Mouse (Mus musculus): ENCODE measurements around the gene Sidt1. TPM values are rescaled to one million over a fixed set of nuclear protein-coding genes. Genes with fewer than 3 reads are reported as not detected.

The Sidt1 gene
- polyA plus RNA-seq, 1 experiment from 2014 or later: 12.3 TPM

- under 1% methylated on average over 59 of the region's 60 CpGs for WGBS
- Histone ChIP-seq H3K36me3 (replicated peaks) (no peaks in the 10 kb centered on the region), H3K27ac (peak overlapping the region; percentile 39; the same call in 1 of the 2 replicates), H3K4me1 (peaks cover 21% of the 10 kb centered on the region), H3K4me2 (peak overlapping the region; percentile 94), H3K4me3 (peak overlapping the region; percentile 64), H3K9ac (peak overlapping the region; percentile 67), H3K9me3 (no peaks in the 10 kb centered on the region), H3K27me3 (replicated peaks) (peaks cover 8% of the 10 kb centered on the region)
- peak; percentile 84 for ATAC-seq (replicated peaks)
Measured at GRCm38 (mm10) chr16:44331995-44332860, 768 bp downstream of the Sidt1 start.

- 11% methylated on average over 6 of the region's 6 CpGs for WGBS
- ATAC-seq (replicated peaks): no peak; the same call in 1 of the 2 replicates
- 0 out of 2 replicates have a peak overlapping the region, but pooled peaks have one; percentile 39 for H3K27ac ChIP-seq
Measured at GRCm38 (mm10) chr16:44331671-44331994, 1.4 kb downstream of the Sidt1 start.

DNA sequence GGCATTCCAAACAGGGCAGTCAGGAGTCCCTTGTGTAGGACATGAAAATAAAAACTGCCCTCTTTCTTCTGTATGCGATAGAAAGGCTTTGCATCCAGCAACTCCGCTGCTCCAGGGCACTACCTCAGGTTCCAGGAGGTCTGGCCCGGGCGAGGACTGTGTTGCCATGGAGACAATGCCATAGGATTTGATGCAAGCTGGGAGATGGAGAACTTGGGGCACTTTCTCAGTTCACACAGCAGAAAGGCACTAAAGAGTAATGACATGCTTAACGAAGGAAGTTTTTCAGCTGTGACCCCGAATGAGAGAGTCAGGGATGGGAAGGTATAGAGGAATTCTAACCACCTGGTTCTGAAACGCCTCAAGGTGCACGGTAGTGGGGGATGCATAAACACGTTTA lies 1.8 kb downstream of the Sidt1 start:
- Histone ChIP-seq H3K4me1 (peaks cover 21% of the 10 kb centered on the region), H3K36me3 (replicated peaks) (no peaks in the 10 kb centered on the region), H3K27ac (no peak overlapping the region), H3K9ac (no peak overlapping the region), H3K4me3 (no peak overlapping the region), H3K9me3 (no peaks in the 10 kb centered on the region), H3K27me3 (replicated peaks) (peaks cover 8% of the 10 kb centered on the region), H3K4me2 (peak overlapping the region; percentile 94)
- 16% methylated on average over 9 of the region's 9 CpGs for WGBS
- ATAC-seq (replicated peaks): peak; percentile 79

More at GRCm38 (mm10) chr16:44331671-44331994, 1.4 kb downstream of the Sidt1 start:
- Histone ChIP-seq H3K27me3 (replicated peaks) (peaks cover 8% of the 10 kb centered on the region), H3K4me1 (peaks cover 21% of the 10 kb centered on the region), H3K4me3 (peak overlapping the region; percentile 64), H3K4me2 (peak overlapping the region; percentile 94), H3K36me3 (replicated peaks) (no peaks in the 10 kb centered on the region), H3K9ac (peak overlapping the region; percentile 67), H3K9me3 (no peaks in the 10 kb centered on the region)

DNA sequence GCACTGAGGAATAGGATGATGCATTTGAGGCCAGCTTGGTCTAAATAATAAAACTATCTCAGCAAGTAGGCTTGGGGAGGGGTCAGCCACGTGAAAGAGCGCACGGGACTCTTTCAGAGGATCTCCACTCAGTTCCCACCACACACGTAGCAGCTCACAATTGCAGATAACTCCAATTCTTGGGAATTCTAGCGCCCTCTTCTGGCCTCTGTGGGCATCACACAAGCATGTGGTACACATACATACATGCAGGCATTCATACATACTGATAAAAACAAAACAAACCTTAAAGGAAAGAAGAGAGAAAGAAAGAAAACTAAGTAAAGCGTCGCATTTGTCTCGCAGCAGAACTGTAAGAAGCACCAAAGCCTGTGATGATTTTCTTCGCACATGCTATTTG lies 2.3 kb downstream of the Sidt1 start:
- Histone ChIP-seq H3K4me3 (no peak overlapping the region), H3K4me1 (peaks cover 21% of the 10 kb centered on the region), H3K9me3 (no peaks in the 10 kb centered on the region), H3K9ac (no peak overlapping the region), H3K36me3 (replicated peaks) (no peaks in the 10 kb centered on the region), H3K4me2 (peak overlapping the region; percentile 94; the same call in 1 of the 2 replicates), H3K27me3 (replicated peaks) (peaks cover 8% of the 10 kb centered on the region), H3K27ac (no peak overlapping the region)
- no peak for ATAC-seq (replicated peaks)
- 76% methylated on average over 9 of the region's 9 CpGs for WGBS

DNA sequence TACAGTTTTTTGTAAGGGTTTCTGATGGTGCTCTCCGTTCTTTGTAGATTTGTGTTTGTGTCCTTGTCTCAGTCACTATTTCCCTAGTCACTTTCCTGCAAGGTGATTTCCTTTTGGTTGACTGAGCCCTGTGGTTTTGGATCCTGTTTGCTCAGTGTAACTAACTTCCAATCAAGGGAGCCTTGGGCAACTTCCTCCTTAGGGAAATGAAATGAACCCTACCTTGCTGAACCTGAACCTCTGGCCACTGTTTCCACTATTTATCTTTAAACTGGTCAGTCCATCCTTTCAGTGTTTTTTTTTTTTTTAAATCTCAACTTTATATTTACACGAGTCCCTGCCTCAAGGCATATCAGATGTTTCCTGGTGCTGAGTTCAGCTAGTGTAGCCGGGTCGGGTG lies 4.4 kb downstream of the Sidt1 start:
- Histone ChIP-seq H3K4me3 (no peak overlapping the region), H3K9me3 (no peaks in the 10 kb centered on the region), H3K9ac (no peak overlapping the region), H3K4me1 (peaks cover 21% of the 10 kb centered on the region), H3K36me3 (replicated peaks) (no peaks in the 10 kb centered on the region), H3K4me2 (no peak overlapping the region), H3K27me3 (replicated peaks) (peaks cover 4% of the 10 kb centered on the region; the same call in 1 of the 2 replicates), H3K27ac (no peak overlapping the region)
- no peak for ATAC-seq (replicated peaks)
- WGBS: 77% methylated on average over 4 of the region's 4 CpGs

GRCm38 (mm10) chr16:44320232-44320631 lies 12.8 kb downstream of the Sidt1 start:
- H3K4me1 ChIP-seq: no peaks in the 10 kb centered on the region
- WGBS: 60% methylated on average over 3 of the region's 3 CpGs
- no peak overlapping the region for H3K4me2 ChIP-seq
- H3K4me3 ChIP-seq: no peak overlapping the region
- no peaks in the 10 kb centered on the region for H3K9me3 ChIP-seq
- H3K9ac ChIP-seq: no peak overlapping the region
- no peaks in the 10 kb centered on the region for H3K36me3 ChIP-seq (replicated peaks)
- 0 out of 2 replicates have a peak, but pooled peaks have one; percentile 42 for ATAC-seq (replicated peaks)
- H3K27ac ChIP-seq: no peak overlapping the region
- no peaks in the 10 kb centered on the region for H3K27me3 ChIP-seq (replicated peaks)

DNA sequence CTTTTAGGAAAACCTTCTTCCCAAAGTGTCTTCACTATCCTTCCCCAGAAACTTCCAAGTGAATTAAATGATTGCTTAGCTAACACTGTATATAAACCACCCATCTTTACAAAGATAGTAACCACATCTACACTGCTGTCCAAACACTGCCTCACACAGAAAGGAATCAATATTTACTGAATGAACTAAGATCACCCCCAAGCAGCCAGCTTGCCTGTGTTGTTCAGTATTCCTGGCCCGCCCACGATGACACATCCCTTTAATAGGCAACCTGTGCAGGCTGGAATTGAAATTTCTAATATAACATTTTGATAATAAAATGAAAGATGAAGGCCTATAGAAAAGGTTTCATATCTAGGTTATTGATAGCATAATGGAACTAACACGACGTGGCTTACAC lies 16.6 kb downstream of the Sidt1 start:
- H3K27me3 ChIP-seq (replicated peaks): no peaks in the 10 kb centered on the region
- H3K4me2 ChIP-seq: no peak overlapping the region
- no peaks in the 10 kb centered on the region for H3K4me1 ChIP-seq
- 81% methylated on average over 4 of the region's 4 CpGs for WGBS
- H3K9ac ChIP-seq: no peak overlapping the region
- ATAC-seq (replicated peaks): no peak
- no peaks in the 10 kb centered on the region for H3K9me3 ChIP-seq
- no peak overlapping the region for H3K27ac ChIP-seq
- no peaks in the 10 kb centered on the region for H3K36me3 ChIP-seq (replicated peaks)
- no peak overlapping the region for H3K4me3 ChIP-seq

- H3K36me3 ChIP-seq (replicated peaks): no peaks in the 10 kb centered on the region
- no peak for ATAC-seq (replicated peaks)
- no peaks in the 10 kb centered on the region for H3K27me3 ChIP-seq (replicated peaks)
- no peak overlapping the region for H3K9ac ChIP-seq
- H3K4me3 ChIP-seq: no peak overlapping the region
- no peaks in the 10 kb centered on the region for H3K4me1 ChIP-seq
- no peak overlapping the region for H3K27ac ChIP-seq
- no peaks in the 10 kb centered on the region for H3K9me3 ChIP-seq
- WGBS: 85% methylated on average over 4 of the region's 4 CpGs
- no peak overlapping the region for H3K4me2 ChIP-seq
Measured at GRCm38 (mm10) chr16:44313422-44313821, 19.6 kb downstream of the Sidt1 start.

DNA sequence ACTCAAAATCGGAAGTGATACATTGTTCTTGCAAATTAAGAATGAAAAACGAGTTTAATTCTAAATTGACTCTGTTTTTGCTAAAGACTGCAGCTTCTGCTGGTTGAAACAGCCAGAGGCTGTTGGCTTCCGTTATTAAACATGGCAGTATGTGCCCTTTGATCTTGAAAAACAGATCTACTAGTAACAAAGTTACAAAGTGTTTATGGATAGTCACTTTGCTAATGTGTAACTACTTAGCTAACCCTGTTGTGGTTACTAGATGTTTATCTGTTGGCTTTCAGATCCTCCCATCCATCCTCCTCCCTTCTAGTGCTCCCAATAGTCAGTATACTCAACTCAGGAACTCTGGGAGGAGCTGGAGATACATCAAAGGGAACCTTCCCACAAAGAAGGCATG lies 27.4 kb downstream of the Sidt1 start:
- Histone ChIP-seq H3K9ac (no peak overlapping the region), H3K9me3 (no peaks in the 10 kb centered on the region), H3K4me2 (no peak overlapping the region), H3K36me3 (replicated peaks) (no peaks in the 10 kb centered on the region), H3K4me3 (no peak overlapping the region), H3K4me1 (peaks cover 2% of the 10 kb centered on the region; the same call in 1 of the 2 replicates), H3K27ac (no peak overlapping the region), H3K27me3 (replicated peaks) (no peaks in the 10 kb centered on the region)
- 66% methylated on average over 3 of the region's 3 CpGs for WGBS
- no peak for ATAC-seq (replicated peaks)

- Histone ChIP-seq H3K27me3 (replicated peaks) (no peaks in the 10 kb centered on the region), H3K4me1 (peaks cover 2% of the 10 kb centered on the region; the same call in 1 of the 2 replicates), H3K4me3 (no peak overlapping the region), H3K27ac (no peak overlapping the region), H3K4me2 (no peak overlapping the region), H3K36me3 (replicated peaks) (no peaks in the 10 kb centered on the region), H3K9me3 (no peaks in the 10 kb centered on the region), H3K9ac (no peak overlapping the region)
- ATAC-seq (replicated peaks): no peak
- 83% methylated on average over 2 of the region's 2 CpGs for WGBS
Measured at GRCm38 (mm10) chr16:44303822-44304221, 29.2 kb downstream of the Sidt1 start.

GRCm38 (mm10) chr16:44302126-44302892 lies 30.7 kb downstream of the Sidt1 start:
- Histone ChIP-seq H3K27me3 (replicated peaks) (no peaks in the 10 kb centered on the region), H3K4me1 (peaks cover 2% of the 10 kb centered on the region; the same call in 1 of the 2 replicates), H3K9ac (no peak overlapping the region), H3K27ac (no peak overlapping the region), H3K36me3 (replicated peaks) (no peaks in the 10 kb centered on the region), H3K9me3 (no peaks in the 10 kb centered on the region), H3K4me3 (no peak overlapping the region), H3K4me2 (no peak overlapping the region)
- 53% methylated on average over 10 of the region's 10 CpGs for WGBS
- ATAC-seq (replicated peaks): no peak

GRCm38 (mm10) chr16:44299438-44300093 lies 33.4 kb downstream of the Sidt1 start:
- Histone ChIP-seq H3K27me3 (replicated peaks) (no peaks in the 10 kb centered on the region), H3K36me3 (replicated peaks) (no peaks in the 10 kb centered on the region), H3K4me1 (peaks cover 2% of the 10 kb centered on the region; the same call in 1 of the 2 replicates), H3K4me2 (no peak overlapping the region), H3K4me3 (no peak overlapping the region), H3K9me3 (no peaks in the 10 kb centered on the region), H3K9ac (no peak overlapping the region), H3K27ac (no peak overlapping the region)
- no peak for ATAC-seq (replicated peaks)
- 83% methylated on average over 20 of the region's 20 CpGs for WGBS
